Mouse (Mus musculus) CH12.LX (cell line): ENCODE results near the gene Cd2bp2. TPM values are rescaled to one million over a fixed set of nuclear protein-coding genes. Genes with fewer than 3 reads are reported as not detected.
A peak's percentile ranks its signal among the peaks of the same experiment; 100 is the strongest.

Source experiments
- DNase-seq: peaks from one replicate; pipeline ENCODE4 v3.0.0-alpha.2; 2013; ENCODE audit errors: extremely low read depth
- H3K27ac ChIP-seq: 2 replicates; pipeline ENCODE4 v1.5.1; 2012; ENCODE audit warnings: low read depth, mild to moderate bottlenecking, control low read depth, moderate library complexity; ENCODE audit not compliant: insufficient read depth
- H3K27me3 ChIP-seq: replicated peaks from 2 replicates; pipeline ENCODE3; 2012; ENCODE audit warnings: inconsistent platforms
- H3K36me3 ChIP-seq, 2 experiments: replicated peaks in 1 of 2; 2 replicates each; pipeline versions ENCODE3 to v1.6.1; 2012; ENCODE audit warnings: inconsistent platforms in 1 of 2, low read length in 1 of 2, mild to moderate bottlenecking in 1 of 2, mixed read lengths in 1 of 2, moderate library complexity in 1 of 2; ENCODE audit not compliant: control insufficient read depth in 1 of 2, insufficient read depth in 1 of 2
- H3K4me1 ChIP-seq, 2 experiments: 2 replicates each; pipeline ENCODE4 v1.6.1; 2012; ENCODE audit warnings: inconsistent platforms in 1 of 2, moderate library complexity in 1 of 2; ENCODE audit not compliant: insufficient read depth in 2 of 2, control insufficient read depth in 1 of 2
- H3K4me2 ChIP-seq: 2 replicates; pipeline ENCODE4 v1.6.1; 2012; ENCODE audit warnings: low read depth, mild to moderate bottlenecking, control low read depth; ENCODE audit not compliant: poor library complexity, insufficient read depth, severe bottlenecking
- H3K4me3 ChIP-seq, 3 experiments: fragments of 150-350 bp in 1 of 3; sonication (generic) in 1 of 3; replicated peaks in 1 of 3; 2 replicates each; pipeline versions ENCODE3 to v1.5.1; 2011 to 2012; ENCODE audit warnings: low read depth in 2 of 3, low read length in 2 of 3, mild to moderate bottlenecking in 2 of 3, moderate library complexity in 2 of 3, control low read depth in 1 of 3, improper control_type of control experiment in 1 of 3, inconsistent platforms in 1 of 3, mixed read lengths in 1 of 3; ENCODE audit not compliant: poor library complexity in 1 of 3
- H3K79me2 ChIP-seq: replicated peaks from 2 replicates; pipeline ENCODE4 v1.6.1; 2012; ENCODE audit warnings: mild to moderate bottlenecking, moderate library complexity; ENCODE audit not compliant: control insufficient read depth, poor library complexity, insufficient read depth, severe bottlenecking; ENCODE audit errors: extremely low read depth
- H3K9ac ChIP-seq: 2 replicates; pipeline ENCODE4 v1.6.1; 2012; ENCODE audit warnings: low read depth, mild to moderate bottlenecking, control low read depth, moderate library complexity; ENCODE audit not compliant: insufficient read depth
- H3K9me3 ChIP-seq: replicated peaks from 2 replicates; pipeline ENCODE3; 2012; ENCODE audit warnings: low read length, inconsistent platforms, mixed read lengths
- BHLHE40 ChIP-seq: IDR thresholded peaks from 2 replicates; pipeline ENCODE4 v1.6.1; 2011; ENCODE audit warnings: mild to moderate bottlenecking, low read depth, low read length, improper control_type of control experiment
- CTCF ChIP-seq, 2 experiments: IDR thresholded peaks in 1 of 2; conservative IDR thresholded peaks in 1 of 2; 2 replicates each; pipeline ENCODE4 v1.5.1; 2011 to 2012; ENCODE audit warnings: low read depth in 2 of 2, low read length in 2 of 2, improper control_type of control experiment in 1 of 2, inconsistent platforms in 1 of 2, mild to moderate bottlenecking in 1 of 2, moderate library complexity in 1 of 2
- E2F4 ChIP-seq: IDR thresholded peaks from 2 replicates; pipeline ENCODE4 v1.6.1; 2011; ENCODE audit warnings: low read depth, low read length, improper control_type of control experiment; ENCODE audit not compliant: insufficient replicate concordance
- ELF1 ChIP-seq: IDR thresholded peaks from 2 replicates; pipeline ENCODE4 v1.6.1; 2014; ENCODE audit warnings: low read depth, mild to moderate bottlenecking, inconsistent platforms, low read length, improper control_type of control experiment
- ETS1 ChIP-seq: conservative IDR thresholded peaks from 2 replicates; pipeline ENCODE4 v1.6.1; 2012; ENCODE audit warnings: low read depth, mild to moderate bottlenecking, inconsistent platforms, low read length, improper control_type of control experiment, moderate library complexity
- GABPA ChIP-seq: IDR thresholded peaks from 2 replicates; pipeline ENCODE4 v1.6.1; 2012; ENCODE audit warnings: low read depth, low read length, improper control_type of control experiment, inconsistent platforms; ENCODE audit not compliant: insufficient replicate concordance
- HCFC1 ChIP-seq: IDR thresholded peaks from 2 replicates; pipeline ENCODE4 v1.6.1; 2012; ENCODE audit warnings: low read depth, mild to moderate bottlenecking, inconsistent platforms, low read length, improper control_type of control experiment
- IRF4 ChIP-seq: IDR thresholded peaks from 2 replicates; pipeline ENCODE4 v1.6.1; 2014; ENCODE audit warnings: low read depth, mild to moderate bottlenecking, inconsistent platforms, low read length, improper control_type of control experiment
- KAT2A ChIP-seq: IDR thresholded peaks from 2 replicates; pipeline ENCODE4 v1.6.1; 2012; ENCODE audit warnings: low read length, improper control_type of control experiment, inconsistent platforms; ENCODE audit not compliant: insufficient replicate concordance
- MYC ChIP-seq: IDR thresholded peaks from 2 replicates; pipeline ENCODE4 v1.6.1; 2011; ENCODE audit warnings: low read depth, mild to moderate bottlenecking, improper control_type of control experiment, low read length
- NELFE ChIP-seq: IDR thresholded peaks from 2 replicates; pipeline ENCODE4 v1.6.1; 2011; ENCODE audit warnings: low read depth, low read length, improper control_type of control experiment
- NRF1 ChIP-seq: IDR thresholded peaks from 2 replicates; pipeline ENCODE4 v1.6.1; 2014; ENCODE audit warnings: low read depth, mild to moderate bottlenecking, inconsistent platforms, low read length, improper control_type of control experiment, moderate library complexity
- PAX5 ChIP-seq: IDR thresholded peaks from 2 replicates; pipeline ENCODE4 v1.6.1; 2012; ENCODE audit warnings: low read length, inconsistent platforms, mixed read lengths
- POLR2A ChIP-seq: IDR thresholded peaks from 2 replicates; pipeline ENCODE4 v1.6.1; 2011; ENCODE audit warnings: low read depth, mild to moderate bottlenecking, improper control_type of control experiment, low read length
- RAD21 ChIP-seq: IDR thresholded peaks from 2 replicates; pipeline ENCODE4 v1.6.1; 2011; ENCODE audit warnings: low read depth, mild to moderate bottlenecking, low read length, improper control_type of control experiment, moderate library complexity
- SMC3 ChIP-seq: IDR thresholded peaks from 2 replicates; pipeline ENCODE4 v1.6.1; 2011; ENCODE audit warnings: low read depth, low read length, improper control_type of control experiment
- TBP ChIP-seq: conservative IDR thresholded peaks from 2 replicates; pipeline ENCODE4 v1.6.1; 2011; ENCODE audit warnings: low read depth, low read length, improper control_type of control experiment
- TCF12 ChIP-seq: IDR thresholded peaks from 2 replicates; pipeline ENCODE4 v1.6.1; 2014; ENCODE audit warnings: low read depth, mild to moderate bottlenecking, inconsistent platforms, low read length, improper control_type of control experiment
- USF1 ChIP-seq: IDR thresholded peaks from 2 replicates; pipeline ENCODE4 v1.6.1; 2014; ENCODE audit warnings: low read depth, mild to moderate bottlenecking, inconsistent platforms, low read length, improper control_type of control experiment
- ZMIZ1 ChIP-seq: IDR thresholded peaks from 2 replicates; pipeline ENCODE4 v1.6.1; 2012; ENCODE audit warnings: low read depth, mild to moderate bottlenecking, inconsistent platforms, low read length, improper control_type of control experiment
- ZNF384 ChIP-seq: IDR thresholded peaks from 2 replicates; pipeline ENCODE4 v1.6.1; 2012; ENCODE audit warnings: low read depth, low read length, improper control_type of control experiment, inconsistent platforms
- dilution Hi-C: fragments of 300-500 bp; cut with MboI; formaldehyde crosslinking; loops from 2 replicates; pipeline ENCODE4 v1.14.3; 2020; ENCODE audit warnings: low sequenced_read_pairs; ENCODE audit not compliant: extremely low pct_unique_long_range_greater_than_20kb, extremely low pct_ligation_motif_present
- in situ Hi-C: fragments of 300-500 bp; cut with MboI; formaldehyde crosslinking; loops from 3 replicates; pipeline ENCODE4 v1.14.3; 2019; ENCODE audit warnings: low sequenced_read_pairs, low pct_ligation_motif_present, low pct_unique_long_range_greater_than_20kb, mixed read lengths
- polyA plus RNA-seq: library from polyadenylated mRNA; unstranded; fragments of >175 nt; gene quantifications from 2 replicates; pipeline ENCODE4 v1.2.1, GENCODE M21; 2012; ENCODE audit warnings: low read depth; ENCODE audit not compliant: insufficient read length
- total RNA-seq, 2 experiments: library from RNA; depleted of rRNA; stranded (reverse); fragments of 300-350 nt in 1 of 2; fragments of >200 nt in 1 of 2; gene quantifications; 2 replicates each; pipeline ENCODE4 v1.2.3; 2012 to 2014

The Cd2bp2 gene
- total and polyA plus RNA-seq, 3 experiments, result 57.4 to 66.8 (median 62.4) TPM

DNA sequence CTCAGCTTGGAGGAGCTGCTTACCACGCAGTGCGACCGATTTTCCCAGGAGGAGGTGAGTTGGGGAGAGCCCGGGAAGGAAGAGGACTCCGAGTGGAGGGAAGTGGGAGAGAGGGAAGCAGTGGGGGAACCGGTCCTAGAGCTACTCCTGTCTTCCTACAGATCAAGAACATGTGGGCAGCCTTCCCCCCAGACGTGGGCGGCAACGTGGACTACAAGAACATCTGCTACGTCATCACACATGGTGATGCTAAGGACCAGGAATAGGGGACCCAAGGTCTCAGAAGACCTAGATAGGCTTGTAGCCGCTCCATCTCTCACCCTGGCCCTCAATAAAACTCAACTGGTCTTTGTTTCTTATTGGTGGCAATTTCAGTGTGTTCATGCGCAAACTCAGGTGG is 18.1 kb upstream of the Cd2bp2 start:
- no peaks in the 10 kb centered on the region for H3K9me3 ChIP-seq
- no peak overlapping the region for H3K9ac ChIP-seq
- no peak overlapping the region for H3K4me2 ChIP-seq
- no peak overlapping the region for H3K27ac ChIP-seq
- peaks cover 18% of the 10 kb centered on the region for H3K79me2 ChIP-seq
- DNase-seq, result no peak
- no peak overlapping the region for H3K4me3 ChIP-seq
- peaks cover 26 to 44% of the 10 kb centered on the region in 2 experiments for H3K36me3 ChIP-seq
- H3K27me3 ChIP-seq, result no peaks in the 10 kb centered on the region
- in situ Hi-C loops (no loop called here), dilution Hi-C loops (no loop called here)
- TF ChIP-seq NRF1 (no peak), TCF12 (no peak), MYC (no peak), ZNF384 (no peak), POLR2A (no peak), NELFE (no peak), IRF4 (no peak), BHLHE40 (no peak), E2F4 (no peak), ETS1 (no peak), KAT2A (no peak), HCFC1 (no peak), ZMIZ1 (no peak), TBP (no peak), CTCF (conservative IDR thresholded peaks at IDR 0.05 in 1 of 2, IDR thresholded peaks at IDR 0.05 in 1 of 2; ENCODE audit: low read depth in 2 of 2, low read length in 2 of 2) (no peak), PAX5 (no peak)
- peaks cover 11 to 57% of the 10 kb centered on the region in 2 experiments for H3K4me1 ChIP-seq

GRCm38 (mm10) chr7:127213485-127213884 is 17.6 kb upstream of the Cd2bp2 start:
- dilution Hi-C loops, result no loop called here
- Histone ChIP-seq H3K27me3 (no peaks in the 10 kb centered on the region), H3K27ac (no peak overlapping the region), H3K4me1 (peaks cover 10 to 53% of the 10 kb centered on the region in 2 experiments), H3K9ac (no peak overlapping the region), H3K79me2 (peaks cover 18% of the 10 kb centered on the region), H3K4me3 (no peak overlapping the region), H3K4me2 (no peak overlapping the region), H3K9me3 (no peaks in the 10 kb centered on the region), H3K36me3 (peaks cover 26 to 44% of the 10 kb centered on the region in 2 experiments)
- peak; percentile 65 for DNase-seq
- TF ChIP-seq ZMIZ1, result no peak
- peak; percentile 50 for TF ChIP-seq SMC3
- TF ChIP-seq NRF1, result no peak
- 0 out of 2 replicates have a peak, but pooled peaks have one; percentile 24 for TF ChIP-seq ELF1
- TF ChIP-seq CTCF (conservative IDR thresholded peaks at IDR 0.05 in 1 of 2, IDR thresholded peaks at IDR 0.05 in 1 of 2; ENCODE audit: low read depth in 2 of 2, low read length in 2 of 2), result peak; percentile 64 to 74
- 0 out of 2 replicates have a peak, but pooled peaks have one; percentile 12 for TF ChIP-seq IRF4
- no peak for TF ChIP-seq GABPA
- TF ChIP-seq USF1, result no peak
- TF ChIP-seq RAD21, result peak; percentile 37
- no peak for TF ChIP-seq ETS1
- in situ Hi-C loops, result no loop called here
